Mouse (Mus musculus): ENCODE results near the gene Morn1. TPM values are rescaled to one million over a fixed set of nuclear protein-coding genes. Genes with fewer than 3 reads are reported as not detected.

The Morn1 gene
- total and polyA plus RNA-seq, 3 experiments: 3.8 to 8.7 (median 4.0) TPM

DNA sequence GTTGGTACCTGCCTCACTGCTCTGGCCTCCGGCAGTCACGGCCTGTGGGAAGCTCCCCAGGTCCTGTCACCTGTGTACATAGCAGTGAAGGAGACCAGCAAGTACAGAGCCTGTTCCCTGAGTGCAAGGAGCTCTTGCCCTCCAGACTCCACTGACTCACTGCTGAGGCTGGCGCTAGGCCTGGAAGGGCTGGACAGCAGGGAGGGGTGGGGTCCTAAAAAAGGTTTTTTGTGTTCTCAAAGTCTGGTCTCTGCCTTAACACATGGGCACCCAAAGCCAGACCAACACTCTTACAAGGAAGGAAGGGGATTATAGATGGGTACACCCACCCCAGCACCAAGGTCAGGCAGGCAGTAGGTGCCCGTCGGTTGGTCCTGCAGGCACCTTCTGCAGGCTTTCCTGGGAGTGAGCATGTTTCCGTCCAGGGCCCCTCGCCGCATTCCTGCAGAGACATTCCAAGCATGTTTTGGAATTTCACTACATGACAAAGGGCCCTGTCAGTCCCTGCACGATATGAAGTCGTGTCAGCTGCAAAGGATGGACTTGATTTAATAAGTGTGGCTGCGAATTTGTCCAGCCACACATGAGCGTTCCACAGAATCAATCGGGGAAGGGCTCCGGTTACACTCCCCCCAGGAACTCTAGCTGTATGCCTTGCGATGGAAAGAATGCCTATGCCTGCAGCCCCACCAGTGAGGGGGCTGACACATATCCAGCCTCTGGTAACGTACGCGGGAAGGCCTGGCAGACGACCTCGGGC lies 47.5 kb downstream of the Morn1 start:
- Histone ChIP-seq H3K79me2 (replicated peaks; ENCODE audit: control insufficient read depth, extremely low read depth, insufficient read depth, poor library complexity, severe bottlenecking) (no peaks in the 10 kb centered on the region), H3K9ac (ENCODE audit: insufficient read depth, low read depth) (no peak overlapping the region), H3K4me2 (ENCODE audit: insufficient read depth, low read depth, poor library complexity, severe bottlenecking) (no peak overlapping the region), H3K27me3 (replicated peaks) (no peaks in the 10 kb centered on the region), H3K36me3 (replicated peaks in 1 of 2; ENCODE audit: control insufficient read depth in 1 of 2, insufficient read depth in 1 of 2, low read length in 1 of 2) (peaks cover 0 to 50% of the 10 kb centered on the region in 2 experiments), H3K4me1 (ENCODE audit: control insufficient read depth in 1 of 2, insufficient read depth in 2 of 2) (peaks cover 11 to 18% of the 10 kb centered on the region in 2 experiments), H3K9me3 (replicated peaks; ENCODE audit: low read length) (no peaks in the 10 kb centered on the region), H3K27ac (ENCODE audit: insufficient read depth, low read depth) (no peak overlapping the region), H3K4me3 (replicated peaks in 1 of 3; ENCODE audit: low read depth in 2 of 3, low read length in 2 of 3, poor library complexity in 1 of 3) (no peak overlapping the region)
- DNase-seq (ENCODE audit: extremely low read depth): no peak
- dilution Hi-C loops (cut with MboI; ENCODE audit: extremely low pct_ligation_motif_present, extremely low pct_unique_long_range_greater_than_20kb, low sequenced_read_pairs) (no loop called here), in situ Hi-C loops (cut with MboI; ENCODE audit: low pct_ligation_motif_present, low pct_unique_long_range_greater_than_20kb, low sequenced_read_pairs) (no loop called here)
- TF ChIP-seq KAT2A (IDR thresholded peaks at IDR 0.05; ENCODE audit: insufficient replicate concordance, low read length) (no peak), RCOR1 (conservative IDR thresholded peaks at IDR 0.05; ENCODE audit: low read depth, low read length) (no peak), NELFE (IDR thresholded peaks at IDR 0.05; ENCODE audit: low read depth, low read length) (no peak), ETS1 (conservative IDR thresholded peaks at IDR 0.05; ENCODE audit: low read depth, low read length) (no peak)

DNA sequence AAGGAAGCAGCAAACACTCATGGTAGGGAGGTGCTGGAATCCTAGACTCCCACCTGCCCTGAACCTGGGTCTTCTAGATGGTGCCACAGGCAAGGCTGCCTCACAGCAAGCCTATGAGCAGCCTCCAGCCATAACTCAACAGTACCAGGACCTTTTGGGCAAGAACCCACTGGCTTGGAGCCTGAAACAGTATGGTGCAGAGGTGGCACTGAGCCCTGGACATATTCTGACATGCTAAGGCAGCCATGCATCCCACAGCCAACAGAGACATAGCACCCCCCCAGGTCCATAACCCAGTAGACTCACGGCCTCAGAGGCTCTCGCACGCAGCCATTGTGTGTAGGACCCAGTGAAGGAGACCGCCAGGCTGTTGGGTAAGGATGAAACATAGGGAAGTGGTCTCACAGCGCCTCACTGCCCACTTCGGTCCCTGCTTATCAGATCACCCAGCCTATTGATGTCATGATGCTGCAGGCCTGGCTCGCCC lies 48.4 kb downstream of the Morn1 start:
- dilution Hi-C loops (cut with MboI; ENCODE audit: extremely low pct_ligation_motif_present, extremely low pct_unique_long_range_greater_than_20kb, low sequenced_read_pairs): no loop called here
- no peak for DNase-seq (ENCODE audit: extremely low read depth)
- Histone ChIP-seq H3K4me2 (ENCODE audit: insufficient read depth, low read depth, poor library complexity, severe bottlenecking) (no peak overlapping the region), H3K9ac (ENCODE audit: insufficient read depth, low read depth) (no peak overlapping the region), H3K79me2 (replicated peaks; ENCODE audit: control insufficient read depth, extremely low read depth, insufficient read depth, poor library complexity, severe bottlenecking) (no peaks in the 10 kb centered on the region), H3K4me3 (replicated peaks in 1 of 3; ENCODE audit: low read depth in 2 of 3, low read length in 2 of 3, poor library complexity in 1 of 3) (no peak overlapping the region), H3K36me3 (replicated peaks in 1 of 2; ENCODE audit: control insufficient read depth in 1 of 2, insufficient read depth in 1 of 2, low read length in 1 of 2) (peaks cover 0 to 41% of the 10 kb centered on the region in 2 experiments), H3K27me3 (replicated peaks) (no peaks in the 10 kb centered on the region), H3K27ac (ENCODE audit: insufficient read depth, low read depth) (no peak overlapping the region), H3K9me3 (replicated peaks; ENCODE audit: low read length) (no peaks in the 10 kb centered on the region), H3K4me1 (ENCODE audit: control insufficient read depth in 1 of 2, insufficient read depth in 2 of 2) (peaks cover 11 to 18% of the 10 kb centered on the region in 2 experiments)
- in situ Hi-C loops (cut with MboI; ENCODE audit: low pct_ligation_motif_present, low pct_unique_long_range_greater_than_20kb, low sequenced_read_pairs): no loop called here
- no peak for TF ChIP-seq CTCF (conservative IDR thresholded peaks at IDR 0.05 in 1 of 2, IDR thresholded peaks at IDR 0.05 in 1 of 2; ENCODE audit: low read depth in 2 of 2, low read length in 2 of 2)
- no peak for TF ChIP-seq CHD2 (IDR thresholded peaks at IDR 0.05; ENCODE audit: low read length)
- no peak for TF ChIP-seq POLR2AphosphoS2 (IDR thresholded peaks at IDR 0.05; ENCODE audit: low read depth, low read length)
- no peak for TF ChIP-seq ELF1 (IDR thresholded peaks at IDR 0.05; ENCODE audit: low read depth, low read length)
- no peak for TF ChIP-seq MAX (IDR thresholded peaks at IDR 0.05; ENCODE audit: low read length)
- no peak for TF ChIP-seq KAT2A (IDR thresholded peaks at IDR 0.05; ENCODE audit: insufficient replicate concordance, low read length)
- TF ChIP-seq ZC3H11A (IDR thresholded peaks at IDR 0.05; ENCODE audit: low read depth, low read length): no peak
- TF ChIP-seq NELFE (IDR thresholded peaks at IDR 0.05; ENCODE audit: low read depth, low read length): no peak
- no peak for TF ChIP-seq PAX5 (IDR thresholded peaks at IDR 0.05; ENCODE audit: low read length)
- TF ChIP-seq SMC3 (IDR thresholded peaks at IDR 0.05; ENCODE audit: low read depth, low read length): no peak

Data from CH12.LX (cell line).